Mouse (Mus musculus): ENCODE results near the gene Rhbdl1.

Rhbdl1 gene

DNA sequence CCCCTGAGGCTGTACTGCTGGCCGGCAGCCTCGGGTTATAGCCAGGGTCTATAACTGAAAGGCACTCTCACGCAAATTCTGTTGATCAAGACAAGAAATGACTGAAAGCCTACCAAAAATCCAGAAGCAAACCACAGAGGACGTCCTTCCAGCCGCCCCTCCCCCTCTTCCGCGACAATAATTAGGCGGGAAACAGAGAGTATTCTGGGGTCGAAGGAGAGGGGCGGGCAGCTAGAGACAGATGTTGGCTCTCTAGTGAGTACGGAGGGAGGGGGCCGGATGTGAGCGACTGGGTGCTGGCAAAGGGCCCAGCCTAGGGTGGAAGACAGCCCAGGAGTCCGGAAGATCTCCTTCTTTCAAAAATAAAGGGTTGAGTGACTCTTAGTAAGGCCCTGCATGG, 44.5 kb downstream of the Rhbdl1 start, which contains the start of gene Fam173a:
Gene Fam173a, minus strand, starts transcription at position 287 of the 400 bp plus-strand sequence.
- peak; percentile 73 for DNase-seq (ENCODE audit: low spot score)

DNA sequence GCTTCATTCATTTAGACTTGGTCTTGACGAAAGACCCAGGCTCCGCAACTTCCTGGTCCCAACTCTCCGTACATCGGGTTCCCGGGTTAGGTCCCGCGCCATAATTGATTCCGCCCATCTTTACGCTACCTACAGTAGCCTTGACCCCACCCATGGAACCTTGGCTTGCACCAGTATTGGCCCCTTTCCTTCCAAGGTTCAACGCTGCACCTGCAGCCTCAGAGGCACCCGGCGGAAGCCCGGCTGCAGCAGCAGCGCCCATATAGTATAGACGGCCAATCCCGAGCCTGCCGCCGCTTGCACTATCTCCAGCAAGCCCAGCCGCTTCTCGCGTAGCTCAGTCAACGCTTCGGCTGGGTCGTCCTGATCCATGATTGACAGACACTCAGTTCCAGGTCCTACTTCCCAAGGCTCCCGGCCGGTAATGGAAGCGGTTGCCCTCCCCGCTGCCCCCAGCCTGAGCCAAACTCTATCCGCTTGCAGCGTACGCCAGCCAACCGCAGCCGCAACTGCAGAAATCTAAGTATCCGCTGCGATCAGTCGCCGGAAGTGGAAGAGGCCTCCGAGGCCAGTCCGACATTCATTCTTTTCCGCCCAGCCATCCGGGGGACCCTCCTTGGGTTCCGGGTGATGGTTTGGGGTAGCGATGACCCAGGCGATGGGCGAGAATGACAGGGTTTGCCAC, 45.1 kb downstream of the Rhbdl1 start:
- DNase-seq (ENCODE audit: low spot score), result peak; percentile 83

GRCm38 (mm10) chr17:25791320-25791842, 45.7 kb downstream of the Rhbdl1 start:
- no peak for DNase-seq (ENCODE audit: low spot score)

DNA sequence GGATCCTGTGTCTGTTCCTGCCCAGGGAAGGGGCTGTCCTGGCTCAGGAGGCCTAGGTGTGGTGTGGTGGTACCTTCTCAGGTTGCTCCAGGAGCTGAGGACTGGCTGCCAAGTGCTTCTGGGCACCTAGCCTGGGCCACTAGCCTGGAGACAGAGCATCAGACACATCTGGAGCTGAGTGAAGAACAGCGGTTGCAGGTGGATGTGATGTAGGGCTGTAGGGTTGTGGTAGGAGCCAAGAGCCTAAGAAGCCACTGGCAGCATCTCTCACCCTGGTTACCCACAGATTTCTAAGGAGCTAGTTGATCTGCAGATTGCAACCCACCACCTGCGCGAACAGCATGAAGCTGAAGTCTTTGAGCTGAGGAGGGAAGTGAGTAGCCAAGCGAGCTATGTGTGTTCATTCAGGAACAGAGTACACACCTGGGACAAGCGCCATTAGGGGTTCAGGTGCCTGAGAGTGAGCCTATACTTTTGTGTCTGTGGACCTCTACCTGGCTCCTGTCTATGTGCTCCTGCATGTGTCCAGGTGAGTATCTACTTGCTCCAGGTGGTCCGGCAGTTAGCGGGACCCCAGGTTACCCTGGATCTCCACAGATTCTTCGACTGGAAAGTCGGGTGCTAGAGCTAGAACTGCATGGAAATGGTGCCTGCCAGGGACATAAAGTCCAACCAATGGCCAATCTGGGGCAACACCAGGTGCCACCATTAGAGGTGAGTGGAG, 50.2 kb downstream of the Rhbdl1 start:
- DNase-seq (ENCODE audit: low spot score), result no peak

DNA sequence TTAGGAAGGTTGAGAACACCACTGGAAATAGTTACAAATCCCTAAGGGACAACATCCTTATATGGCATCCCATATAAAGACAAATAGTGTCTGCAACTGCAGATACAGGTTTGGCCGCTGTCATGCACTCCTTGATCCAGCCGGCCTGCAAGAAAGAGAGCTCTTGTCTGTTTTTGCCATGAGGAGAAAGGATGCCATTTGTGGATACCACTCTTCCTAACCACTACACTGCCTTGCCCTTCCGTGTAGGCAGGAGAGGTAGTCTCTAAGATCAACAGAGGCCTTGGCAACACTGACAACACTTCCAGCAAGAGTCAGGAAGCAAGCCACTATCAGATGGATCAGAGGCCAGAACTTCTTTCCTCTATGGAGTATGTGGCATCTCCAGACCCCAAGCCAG, 50.8 kb downstream of the Rhbdl1 start, which contains the start of gene Ccdc78:
Gene Ccdc78, plus strand, starts transcription at position 301 of the 400 bp plus-strand sequence.
- no peak for DNase-seq (ENCODE audit: low spot score)

GRCm38 (mm10) chr17:25785281-25785745, 51.8 kb downstream of the Rhbdl1 start, which contains the start of gene Haghl:
Gene Haghl, minus strand, starts transcription at chr17:25785673.
- DNase-seq (ENCODE audit: low spot score), result peak; percentile 97

Data from urinary bladder, postnatal 14 days (tissue).